Mouse (Mus musculus) midbrain, embryonic 14.5 days (tissue): ENCODE measurements around the gene Apbb2. TPM values are rescaled to one million over a fixed set of nuclear protein-coding genes. Genes with fewer than 3 reads are reported as not detected.
A peak's percentile ranks its signal among the peaks of the same experiment; 100 is the strongest.

ENCODE experiments used
- ATAC-seq: fragments of 200-750 bp; cut with Nextera tagmentation; 2 replicates; pipeline ENCODE4 v1.8.0; 2017; ENCODE audit warnings: moderate number of reproducible peaks, moderate library complexity; ENCODE audit not compliant: low FRiP score, low TSS enrichment
- DNase-seq: peaks from one replicate; pipeline ENCODE4 v3.0.0-alpha.2; 2015
- H3K27ac ChIP-seq: fragments of 300-500 bp; sonication (generic); replicated peaks from 2 replicates; pipeline ENCODE4 v1.5.1; 2014; ENCODE audit warnings: mild to moderate bottlenecking, low read depth, low read length, moderate library complexity
- H3K27me3 ChIP-seq: fragments of 300-500 bp; sonication (generic); 2 replicates; pipeline ENCODE4 v1.6.1; 2014; ENCODE audit warnings: low read length, control low read depth, mixed read lengths; ENCODE audit not compliant: control insufficient read depth, insufficient read depth
- H3K36me3 ChIP-seq: fragments of 300-500 bp; sonication (generic); 2 replicates; pipeline ENCODE4 v1.6.1; 2014; ENCODE audit warnings: low read length, control low read depth; ENCODE audit not compliant: control insufficient read depth, insufficient read depth
- H3K4me1 ChIP-seq: fragments of 300-500 bp; sonication (generic); 2 replicates; pipeline ENCODE4 v1.6.1; 2014; ENCODE audit warnings: mild to moderate bottlenecking, antibody characterized with exemption, low read length, control low read depth; ENCODE audit not compliant: control insufficient read depth, insufficient read depth
- H3K4me2 ChIP-seq: fragments of 300-500 bp; sonication (generic); 2 replicates; pipeline ENCODE4 v1.6.1; 2014; ENCODE audit warnings: mild to moderate bottlenecking, low read length, moderate library complexity
- H3K4me3 ChIP-seq: fragments of 300-500 bp; sonication (generic); replicated peaks from 2 replicates; pipeline ENCODE4 v1.5.1; 2014; ENCODE audit warnings: low read depth, low read length
- H3K9ac ChIP-seq: fragments of 300-500 bp; sonication (generic); replicated peaks from 2 replicates; pipeline ENCODE4 v1.6.1; 2014; ENCODE audit warnings: mild to moderate bottlenecking, low read length, moderate library complexity
- H3K9me3 ChIP-seq: fragments of 300-500 bp; sonication (generic); 2 replicates; pipeline ENCODE4 v1.6.1; 2016; ENCODE audit warnings: low read length, control low read depth, mixed read lengths; ENCODE audit not compliant: control insufficient read depth
- WGBS: fragments of 180-500 bp; shearing (Covaris S2); extraction: QIAGEN DNeasy Blood & Tissue Kit; methylation state at CpG from one replicate; pipeline ENCODE4 v1.1.7; 2014; 5-methylcytosine and 5-hydroxymethylcytosine counted together
- polyA plus RNA-seq: library from polyadenylated mRNA; unstranded; fragments of >200 nt; fragmentation: Nextera tagmentation; extraction: Ambion mirVana; gene quantifications from 2 replicates; pipeline ENCODE4 v1.2.1, GENCODE M21; 2014

Gene Apbb2
- polyA plus RNA-seq, 1 experiment from 2014 or later: 116 TPM

DNA sequence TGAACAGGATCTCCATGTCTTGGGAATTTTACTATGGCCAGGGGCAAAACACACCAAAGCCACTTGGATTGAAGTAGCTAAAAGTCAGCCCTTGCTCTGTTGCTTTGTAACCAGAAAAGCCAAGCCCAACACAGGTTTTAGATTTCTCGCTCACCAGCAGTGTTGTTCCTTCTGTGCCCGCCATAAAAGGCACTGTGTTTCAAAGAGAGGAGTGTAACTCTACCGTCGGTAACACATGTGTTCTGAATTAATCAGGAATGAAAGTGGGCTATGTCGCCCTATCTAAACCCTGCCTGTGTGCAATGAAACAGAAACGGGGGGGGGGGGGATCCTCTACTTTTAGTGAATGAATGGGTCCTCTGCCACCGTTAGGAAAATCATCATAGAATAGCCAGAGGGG lies 90.0 kb downstream of the Apbb2 start:
- Histone ChIP-seq H3K27ac (no peak overlapping the region), H3K36me3 (no peaks in the 10 kb centered on the region), H3K9me3 (no peaks in the 10 kb centered on the region), H3K9ac (no peak overlapping the region), H3K4me1 (peaks cover 16% of the 10 kb centered on the region; the same call in 1 of the 2 replicates), H3K4me3 (no peak overlapping the region), H3K4me2 (no peak overlapping the region), H3K27me3 (no peaks in the 10 kb centered on the region)
- 63% methylated on average over 7 of the region's 7 CpGs for WGBS
- ATAC-seq: no peak
- no peak for DNase-seq

DNA sequence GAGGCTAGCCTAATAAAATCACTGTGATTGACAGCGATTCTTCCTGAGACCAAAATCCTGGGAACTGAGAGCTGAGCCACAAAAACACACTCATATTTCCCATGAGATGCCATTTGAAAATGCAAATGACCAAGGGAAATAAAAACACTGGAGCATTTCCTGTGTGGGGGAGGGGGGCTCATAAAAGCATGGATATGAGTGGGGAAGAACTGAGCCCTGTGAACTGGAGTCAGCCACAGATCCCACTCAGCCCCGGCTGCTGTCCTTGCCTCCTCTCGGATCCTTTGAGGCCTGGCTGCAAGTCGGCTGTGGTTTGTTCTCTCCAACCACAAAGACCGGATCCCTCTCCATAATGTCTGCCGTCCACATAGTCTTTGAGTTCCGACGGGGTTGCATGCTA lies 91.5 kb downstream of the Apbb2 start:
- no peak for ATAC-seq
- Histone ChIP-seq H3K27me3 (no peaks in the 10 kb centered on the region), H3K9me3 (no peaks in the 10 kb centered on the region), H3K27ac (0 out of 2 replicates have a peak overlapping the region, but pooled peaks have one; percentile 45), H3K36me3 (no peaks in the 10 kb centered on the region), H3K9ac (no peak overlapping the region), H3K4me1 (peaks cover 20% of the 10 kb centered on the region; the same call in 1 of the 2 replicates), H3K4me3 (no peak overlapping the region), H3K4me2 (no peak overlapping the region)
- WGBS: 72% methylated on average over 8 of the region's 8 CpGs
- no peak for DNase-seq

DNA sequence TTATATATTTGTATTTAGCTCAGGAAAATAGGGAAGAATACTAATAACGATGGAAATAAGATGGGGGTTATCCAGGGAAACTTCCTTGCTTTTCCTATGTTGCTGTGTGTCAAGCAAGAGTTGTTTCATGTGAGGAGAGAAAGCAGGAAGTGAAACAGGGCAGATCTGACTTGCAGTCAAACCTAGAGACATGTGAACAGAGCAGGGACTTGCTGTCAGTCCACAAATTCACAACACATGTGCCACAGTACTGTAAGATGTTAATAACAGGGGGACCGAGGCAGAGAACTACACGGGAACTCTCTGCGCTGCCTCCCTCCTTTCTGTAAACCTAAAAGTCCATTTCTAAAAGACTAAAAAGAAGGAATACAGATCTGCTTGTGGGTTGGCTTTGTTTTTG lies 93.6 kb downstream of the Apbb2 start:
- Histone ChIP-seq H3K27me3 (no peaks in the 10 kb centered on the region), H3K9me3 (no peaks in the 10 kb centered on the region), H3K4me2 (no peak overlapping the region), H3K36me3 (no peaks in the 10 kb centered on the region), H3K27ac (peak overlapping the region; percentile 21; the same call in 1 of the 2 replicates), H3K9ac (no peak overlapping the region), H3K4me1 (peaks cover 22% of the 10 kb centered on the region; the same call in 1 of the 2 replicates), H3K4me3 (no peak overlapping the region)
- no peak for ATAC-seq
- no peak for DNase-seq
- WGBS: 75% methylated on average over 4 of the region's 4 CpGs

DNA sequence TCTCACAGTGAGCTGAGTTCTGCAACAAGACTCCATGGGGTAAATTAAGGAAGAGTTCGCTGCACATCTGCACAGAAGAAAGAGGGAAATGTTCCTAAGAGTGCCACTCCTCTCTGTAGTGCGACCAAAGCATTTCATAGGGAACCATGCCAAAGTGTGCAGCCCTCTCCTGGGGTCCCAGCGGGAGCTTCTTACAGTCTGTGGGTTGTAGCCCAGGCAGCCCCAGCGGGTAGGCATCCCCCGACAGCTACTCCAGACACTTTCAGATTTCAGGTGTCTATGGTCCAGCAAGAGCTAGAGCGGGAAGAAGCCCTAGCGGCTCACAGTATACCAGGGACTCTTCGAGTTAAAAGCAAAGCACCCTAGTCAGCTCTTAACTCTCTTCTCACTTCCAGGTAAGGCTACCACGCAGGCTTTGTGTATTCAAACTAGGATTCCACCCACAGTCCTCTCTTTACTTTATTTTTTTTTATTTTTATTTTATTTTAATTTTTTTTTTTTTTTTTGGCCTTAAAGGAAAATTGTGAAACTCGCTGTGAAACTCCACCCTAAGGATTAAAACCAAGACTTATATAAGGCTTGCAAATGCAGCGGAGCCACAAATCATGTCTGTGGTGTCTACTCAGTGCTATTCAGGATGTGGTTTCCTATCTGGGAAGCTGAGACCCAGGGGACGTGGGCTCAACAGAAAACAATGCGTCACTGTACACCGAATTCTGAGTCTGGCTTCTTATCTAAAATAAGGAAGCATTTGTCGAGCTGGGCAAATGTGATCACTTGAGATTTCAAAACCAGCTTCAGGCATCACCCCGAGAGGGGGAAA lies 94.7 kb downstream of the Apbb2 start:
- Histone ChIP-seq H3K27me3 (no peaks in the 10 kb centered on the region), H3K4me2 (no peak overlapping the region), H3K4me3 (no peak overlapping the region), H3K27ac (no peak overlapping the region; the same call in 1 of the 2 replicates), H3K9ac (no peak overlapping the region), H3K9me3 (no peaks in the 10 kb centered on the region), H3K36me3 (no peaks in the 10 kb centered on the region), H3K4me1 (peaks cover 22% of the 10 kb centered on the region; the same call in 1 of the 2 replicates)
- DNase-seq: peak; percentile 59
- 57% methylated on average over 16 of the region's 16 CpGs for WGBS
- ATAC-seq: no peak

DNA sequence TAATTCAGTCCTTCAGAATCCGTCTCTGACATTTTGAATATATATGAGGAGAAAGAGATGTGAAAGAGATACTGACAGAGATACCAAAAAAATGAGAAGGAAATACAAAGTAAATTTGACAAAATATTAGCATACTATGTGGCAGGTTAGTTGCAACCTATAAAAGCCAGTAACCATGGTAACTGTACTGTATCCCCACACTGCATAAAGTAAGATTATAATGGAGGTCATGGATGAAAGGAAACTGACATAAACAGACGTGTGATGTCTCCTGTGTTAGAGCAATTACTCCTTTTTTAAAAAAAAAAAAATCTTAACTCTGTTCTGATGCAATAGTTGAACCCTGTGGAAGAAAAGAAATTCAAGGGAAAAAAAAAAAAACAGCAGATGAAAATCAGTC lies 97.3 kb downstream of the Apbb2 start:
- ATAC-seq (no peak), DNase-seq (no peak)
- H3K4me3 ChIP-seq: no peak overlapping the region
- H3K27me3 ChIP-seq: no peaks in the 10 kb centered on the region
- no peaks in the 10 kb centered on the region for H3K36me3 ChIP-seq
- H3K9ac ChIP-seq: no peak overlapping the region
- 52% methylated on average over 2 of the region's 2 CpGs for WGBS
- peaks cover 14% of the 10 kb centered on the region; the same call in 1 of the 2 replicates for H3K4me1 ChIP-seq
- no peak overlapping the region for H3K27ac ChIP-seq
- no peak overlapping the region for H3K4me2 ChIP-seq
- no peaks in the 10 kb centered on the region for H3K9me3 ChIP-seq

DNA sequence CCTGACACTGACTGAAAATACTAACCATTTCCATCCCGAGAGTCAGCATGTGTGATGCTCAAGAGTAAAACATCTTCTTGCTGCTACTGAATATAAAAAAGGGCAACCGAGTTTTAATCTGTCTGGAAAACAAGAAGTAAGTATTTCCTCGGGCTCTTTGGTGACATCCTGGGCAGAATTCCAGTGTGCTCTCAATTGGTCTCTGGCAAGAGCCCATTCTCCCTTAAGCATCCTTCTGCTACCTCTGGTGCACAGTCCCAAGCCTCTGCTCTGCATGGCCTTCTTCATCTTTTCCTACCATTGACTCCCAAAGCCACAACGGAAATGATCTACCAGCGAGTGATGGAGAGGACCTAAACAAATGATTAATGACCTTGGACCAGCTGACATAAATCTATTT lies 99.1 kb downstream of the Apbb2 start:
- no peaks in the 10 kb centered on the region for H3K9me3 ChIP-seq
- no peak overlapping the region for H3K4me2 ChIP-seq
- no peaks in the 10 kb centered on the region for H3K27me3 ChIP-seq
- ATAC-seq (no peak), DNase-seq (no peak)
- H3K27ac ChIP-seq: no peak overlapping the region
- no peaks in the 10 kb centered on the region for H3K36me3 ChIP-seq
- H3K9ac ChIP-seq: no peak overlapping the region
- H3K4me3 ChIP-seq: no peak overlapping the region
- peaks cover 14% of the 10 kb centered on the region; the same call in 1 of the 2 replicates for H3K4me1 ChIP-seq
- 72% methylated on average over 5 of the region's 5 CpGs for WGBS

DNA sequence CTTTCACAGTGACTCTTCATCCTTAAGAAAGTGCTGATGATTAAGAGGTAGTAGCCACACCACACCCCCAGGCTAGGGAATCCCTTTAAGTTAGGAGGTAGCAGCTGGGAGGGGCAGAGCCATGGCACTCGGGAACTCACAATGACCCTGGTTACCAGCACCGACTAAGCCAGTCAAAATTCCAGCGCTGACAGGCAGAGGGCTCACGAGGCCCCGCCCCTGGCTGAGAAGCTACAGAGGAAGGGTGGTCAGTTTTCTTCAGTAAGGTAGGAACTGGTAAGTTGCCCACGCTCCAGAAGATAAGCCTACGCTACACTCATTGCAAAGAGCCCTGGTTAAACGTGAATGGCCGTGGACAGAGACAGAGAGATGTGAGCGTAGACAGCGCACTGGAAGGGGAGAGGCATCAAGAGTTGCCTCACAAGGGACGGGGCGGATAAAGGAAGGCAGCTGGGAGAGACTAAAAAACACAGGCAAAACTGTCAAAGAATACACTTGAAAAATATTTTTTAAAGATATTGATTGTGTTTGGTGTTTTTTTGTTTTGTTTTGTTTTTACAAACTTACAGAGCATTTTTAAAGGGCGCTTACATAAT lies 100.1 kb downstream of the Apbb2 start:
- H3K27ac ChIP-seq: no peak overlapping the region
- H3K9ac ChIP-seq: no peak overlapping the region
- 42% methylated on average over 14 of the region's 14 CpGs for WGBS
- no peak overlapping the region for H3K4me2 ChIP-seq
- DNase-seq: no peak
- H3K36me3 ChIP-seq: no peaks in the 10 kb centered on the region
- peaks cover 6% of the 10 kb centered on the region; the same call in 1 of the 2 replicates for H3K4me1 ChIP-seq
- no peak for ATAC-seq
- no peaks in the 10 kb centered on the region for H3K27me3 ChIP-seq
- H3K9me3 ChIP-seq: no peaks in the 10 kb centered on the region
- no peak overlapping the region for H3K4me3 ChIP-seq

- H3K9me3 ChIP-seq: no peaks in the 10 kb centered on the region
- no peaks in the 10 kb centered on the region for H3K36me3 ChIP-seq
- H3K4me3 ChIP-seq: no peak overlapping the region
- 61% methylated on average over 6 of the region's 6 CpGs for WGBS
- no peak overlapping the region for H3K27ac ChIP-seq
- ATAC-seq: no peak
- 0 out of 2 replicates have a peak, but pooled peaks cover 2% of the 10 kb centered on the region for H3K4me1 ChIP-seq
- no peak for DNase-seq
- H3K9ac ChIP-seq: no peak overlapping the region
- H3K27me3 ChIP-seq: no peaks in the 10 kb centered on the region
- no peak overlapping the region for H3K4me2 ChIP-seq
Measured at GRCm38 (mm10) chr5:66517503-66517902, 101.1 kb downstream of the Apbb2 start.
